ENCODE assay signal across 23 mouse cellular contexts in genomic region chr2:156370896-156371295, GRCm38 (mm10). TPM values are rescaled to one million over a fixed set of nuclear protein-coding genes. Genes with fewer than 3 reads are reported as not detected.
A peak's percentile ranks its signal among the peaks of the same experiment; 100 is the strongest.
DNase-seq lines count a peak whose midpoint lies in the region; ATAC-seq lines count a peak whose summit lies in the region.
"Had no signal": no experiment of that assay in that cellular context is flagged by ENCODE, and none has a peak within 500 bp of the region (broad histone marks: within the 10 kb centered on the region; RNA-seq: fewer than 3 reads in every experiment).

No protein-coding gene starts in this region.

- intact Hi-C loops in gastrocnemius, postnatal 14 days (cut with DNase I; ENCODE audit: low total_unique reads) = no loop called here

- WGBS in hindbrain, embryonic 13.5 days = 84% methylated on average over 7 of the region's 7 CpGs
- WGBS in forebrain, embryonic 11.5 days = 87% methylated on average over 7 of the region's 7 CpGs

- peak; percentile 41 for DNase-seq in 3T3-L1 (ENCODE audit: low read depth, low spot score)
- peak; percentile 53 for DNase-seq in NIH3T3 (ENCODE audit: low read depth)
- peak; percentile 47 for DNase-seq in gastrocnemius, postnatal 14 days
- DNase-seq in spleen, postnatal 36 days (ENCODE audit: low spot score in 2 of 2) = no peak
- DNase-seq in forebrain, embryonic 11.5 days (ENCODE audit: low spot score) = no peak
- DNase-seq: adrenal gland, postnatal 10 days; adrenal gland, postnatal 36 days; cerebellum, adult 18-20 months; cerebellum, adult 9-10 months; cerebellum, postnatal 14 days; forebrain, postnatal 0 days; heart, adult 2 months; heart, postnatal 14 days; heart, postnatal 4 days had no signal

- H3K27me3 ChIP-seq in hindbrain, embryonic 13.5 days = no peaks in the 10 kb centered on the region
- no peaks in the 10 kb centered on the region for H3K27me3 ChIP-seq in forebrain, embryonic 11.5 days (ENCODE audit: control insufficient read depth, insufficient read depth, low read length)
- H3K27me3 ChIP-seq: hindbrain, embryonic 15.5 days; Patski had no signal

- H3K4me1 ChIP-seq in hindbrain, embryonic 13.5 days (replicated peaks) = no peaks in the 10 kb centered on the region
- H3K4me1 ChIP-seq in forebrain, embryonic 11.5 days (replicated peaks; ENCODE audit: control insufficient read depth, insufficient read depth, low read length) = no peaks in the 10 kb centered on the region
- H3K4me1 ChIP-seq: forebrain, embryonic 10.5 days; heart, embryonic 10.5 days; heart, embryonic 13.5 days; hindbrain, embryonic 15.5 days had no signal

- H3K4me2 ChIP-seq in hindbrain, embryonic 13.5 days = no peak overlapping the region
- no peak overlapping the region for H3K4me2 ChIP-seq in forebrain, embryonic 11.5 days (ENCODE audit: low read depth, low read length, severe bottlenecking)
- H3K4me2 ChIP-seq: heart, embryonic 13.5 days; hindbrain, embryonic 15.5 days had no signal

- H3K27ac ChIP-seq in hindbrain, embryonic 13.5 days = no peak overlapping the region
- H3K27ac ChIP-seq in forebrain, embryonic 11.5 days (ENCODE audit: low read depth, low read length) = no peak overlapping the region
- H3K27ac ChIP-seq: forebrain, embryonic 10.5 days; heart, adult 2 months; heart, embryonic 10.5 days; heart, embryonic 13.5 days; hindbrain, embryonic 15.5 days had no signal

- no peak for ATAC-seq in hindbrain, embryonic 13.5 days (ENCODE audit: low FRiP score)
- ATAC-seq in forebrain, embryonic 11.5 days (replicated peaks; ENCODE audit: low FRiP score) = no peak
- ATAC-seq: forebrain, embryonic 14.5 days; forebrain, postnatal 0 days; intestine, postnatal 0 days; Patski had no signal

- no peak overlapping the region for H3K4me3 ChIP-seq in hindbrain, embryonic 13.5 days
- H3K4me3 ChIP-seq in forebrain, embryonic 11.5 days (ENCODE audit: low read depth, low read length) = no peak overlapping the region
- H3K4me3 ChIP-seq: forebrain, embryonic 10.5 days; heart, adult 2 months; heart, embryonic 10.5 days; heart, embryonic 13.5 days; hindbrain, embryonic 15.5 days had no signal

- H3K36me3 ChIP-seq in hindbrain, embryonic 13.5 days = no peaks in the 10 kb centered on the region
- no peaks in the 10 kb centered on the region for H3K36me3 ChIP-seq in forebrain, embryonic 11.5 days (ENCODE audit: control insufficient read depth, insufficient read depth, low read length)
- H3K36me3 ChIP-seq: forebrain, embryonic 10.5 days; heart, embryonic 10.5 days; heart, embryonic 13.5 days; hindbrain, embryonic 15.5 days had no signal

- no peaks in the 10 kb centered on the region for H3K9me3 ChIP-seq in hindbrain, embryonic 13.5 days
- H3K9me3 ChIP-seq in forebrain, embryonic 11.5 days (ENCODE audit: control insufficient read depth, low read length) = no peaks in the 10 kb centered on the region
- H3K9me3 ChIP-seq: forebrain, embryonic 10.5 days; heart, embryonic 10.5 days; heart, embryonic 13.5 days; hindbrain, embryonic 15.5 days had no signal

- H3K9ac ChIP-seq in hindbrain, embryonic 13.5 days = no peak overlapping the region
- H3K9ac ChIP-seq in forebrain, embryonic 11.5 days (ENCODE audit: low read length) = no peak overlapping the region
- H3K9ac ChIP-seq: forebrain, postnatal 0 days; heart, embryonic 13.5 days; hindbrain, embryonic 15.5 days had no signal

RNA-seq across cellular contexts. Expression of gene Epb41l1, which starts 49.8 kb away (rescaled TPM):
- total RNA-seq in gastrocnemius, postnatal 14 days (2021) = 10 to 100 TPM in 1 of 2 experiments, 1 to 10 TPM in 1; 8.0 to 11.8 TPM
- 11.3 and 11.5 TPM in 2 replicates for polyA plus RNA-seq in hindbrain, embryonic 13.5 days (2015; fragmentation: Nextera tagmentation; extraction: Ambion mirVana)
- polyA plus RNA-seq in forebrain, embryonic 11.5 days (2014; fragmentation: Nextera tagmentation; extraction: Ambion mirVana) = 3.1 and 3.6 TPM in 2 replicates
- total RNA-seq: granulocyte monocyte progenitor cell, adult 5-6 weeks had no signal

RNA-seq across cellular contexts. Expression of gene Scand1, which starts 58.4 kb away (rescaled TPM):
- 10 to 100 TPM; 61.1 to 65.0 TPM for total RNA-seq in gastrocnemius, postnatal 14 days (2021)
- polyA plus RNA-seq in hindbrain, embryonic 13.5 days (2015; fragmentation: Nextera tagmentation; extraction: Ambion mirVana) = 84.7 and 95.3 TPM in 2 replicates
- polyA plus RNA-seq in forebrain, embryonic 11.5 days (2014; fragmentation: Nextera tagmentation; extraction: Ambion mirVana) = 78.0 and 84.0 TPM in 2 replicates

RNA-seq across cellular contexts. Expression of gene Cnbd2, which starts 58.8 kb away (rescaled TPM):
- 1 to 10 TPM; 1.4 to 2.1 TPM for total RNA-seq in gastrocnemius, postnatal 14 days (2021)
- 6.3 and 7.7 TPM in 2 replicates for polyA plus RNA-seq in hindbrain, embryonic 13.5 days (2015; fragmentation: Nextera tagmentation; extraction: Ambion mirVana)
- polyA plus RNA-seq in forebrain, embryonic 11.5 days (2014; fragmentation: Nextera tagmentation; extraction: Ambion mirVana) = 3.6 and 4.5 TPM in 2 replicates

Comparison
In these comparisons a context has a peak if more than half of its experiments do, and no peak if none do; other contexts are left out.
1. DNase-seq: peak in 3T3-L1 (single experiment), NIH3T3 (single experiment) and gastrocnemius, postnatal 14 days (single experiment); none in spleen, postnatal 36 days (0 of 2) and forebrain, embryonic 11.5 days (single experiment).